Mouse (Mus musculus): ENCODE data around the gene Hid1.
A peak's percentile ranks its signal among the peaks of the same experiment; 100 is the strongest.

The Hid1 gene

DNA sequence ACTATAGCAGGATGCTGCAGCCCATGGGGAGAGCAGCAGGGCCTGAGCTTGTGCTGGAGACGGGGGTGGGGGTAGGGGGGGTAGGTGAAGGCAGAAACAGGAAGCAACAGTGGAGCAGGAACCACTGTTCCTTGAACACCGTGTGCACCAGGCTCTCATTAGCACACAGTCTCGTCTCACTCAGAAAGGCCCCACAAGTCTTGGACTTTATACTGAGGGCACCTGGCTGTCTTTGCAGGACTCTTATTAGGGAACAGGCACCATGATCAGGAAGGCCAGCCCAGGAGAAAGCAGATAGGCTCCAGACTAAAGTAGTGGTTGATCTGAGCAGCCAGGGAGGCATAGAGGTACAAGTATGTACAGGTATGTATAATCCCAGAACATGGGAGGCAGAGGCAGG is 30.2 kb downstream of the Hid1 start:
- no peak for DNase-seq (ENCODE audit: low read depth, low spot score)

DNA sequence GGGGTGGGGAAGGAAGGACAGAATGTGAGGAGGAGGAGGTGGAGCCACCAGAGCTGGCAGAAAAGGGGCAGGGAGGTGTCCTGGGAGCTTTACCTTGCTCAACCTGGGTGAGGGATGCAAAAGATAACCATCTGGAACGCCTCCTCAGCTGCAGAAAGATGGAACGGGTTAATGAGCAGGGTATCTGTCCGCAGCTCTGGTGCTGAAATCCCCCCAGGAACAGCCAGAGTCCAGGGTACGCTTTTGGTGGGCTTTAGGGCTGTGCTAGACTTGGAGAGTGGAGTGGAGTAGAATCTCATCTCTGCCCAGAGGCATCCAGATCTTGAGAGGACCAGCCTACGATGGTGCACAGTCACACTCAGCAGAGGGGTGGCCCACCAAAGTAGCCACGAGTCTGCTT is 31.4 kb downstream of the Hid1 start:
- no peak for DNase-seq (ENCODE audit: low read depth, low spot score)

DNA sequence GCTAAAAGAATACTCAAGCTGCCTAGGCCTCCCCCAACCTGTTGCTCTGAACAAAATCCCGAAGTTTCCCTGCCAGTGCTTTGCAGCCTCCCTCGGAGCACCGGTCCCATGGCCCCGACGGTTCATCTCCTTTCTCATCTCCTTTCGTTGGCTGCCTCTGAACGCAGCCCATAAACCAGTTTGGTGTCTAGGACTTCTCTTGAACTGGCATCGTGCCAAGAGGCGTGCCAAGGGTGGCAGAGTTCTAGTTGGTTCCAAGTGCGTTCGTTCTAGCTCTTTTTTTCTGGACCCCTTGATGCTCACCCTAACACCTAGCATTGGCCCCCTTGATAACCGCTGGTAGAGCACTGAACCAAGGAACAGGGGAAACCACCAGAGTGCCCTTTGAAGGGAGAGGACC is 32.3 kb downstream of the Hid1 start:
- no peak for DNase-seq (ENCODE audit: low read depth, low spot score)

DNA sequence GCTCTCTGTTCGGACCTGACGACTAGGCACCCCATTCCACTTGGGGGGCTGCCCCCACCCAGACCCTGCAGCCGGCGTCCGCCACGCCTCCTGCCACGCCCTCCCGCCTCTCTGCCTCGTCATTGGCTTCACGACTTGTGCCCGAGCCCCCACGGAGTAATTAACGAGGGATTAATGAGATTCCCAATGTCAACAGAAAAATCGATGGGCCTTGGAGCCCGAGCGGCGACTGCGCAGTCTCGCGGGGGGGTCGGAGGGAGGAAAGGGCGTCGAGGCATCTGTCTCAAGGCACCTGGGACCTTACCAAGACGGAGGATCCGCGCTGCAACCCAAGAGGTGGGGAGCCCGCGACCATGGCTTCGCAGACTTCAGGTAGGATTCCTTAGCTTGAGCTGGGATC is 33.0 kb downstream of the Hid1 start, which contains the start of gene Otop3:
Gene Otop3 (plus strand): TSS at position 201 of the 400 bp plus-strand sequence.
- no peak for DNase-seq (ENCODE audit: low read depth, low spot score)

DNA sequence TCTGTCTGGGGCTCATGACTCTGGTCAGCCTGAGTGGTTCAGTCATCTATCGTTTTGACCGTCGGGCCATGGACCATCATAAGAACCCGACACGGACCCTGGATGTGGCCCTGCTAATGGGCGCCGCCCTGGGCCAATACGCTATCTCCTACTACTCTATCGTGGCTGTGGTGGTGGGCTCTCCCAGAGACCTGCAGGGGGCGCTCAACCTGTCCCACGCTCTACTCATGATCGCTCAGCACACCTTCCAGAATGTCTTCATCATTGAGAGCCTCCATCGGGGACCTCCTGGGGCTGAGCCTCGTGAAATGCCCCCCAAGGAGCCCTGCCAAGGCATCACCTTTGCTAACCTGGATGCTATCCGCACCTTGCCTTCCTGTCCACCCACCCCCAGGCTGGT is 38.2 kb downstream of the Hid1 start:
- DNase-seq (ENCODE audit: low read depth, low spot score) = no peak

DNA sequence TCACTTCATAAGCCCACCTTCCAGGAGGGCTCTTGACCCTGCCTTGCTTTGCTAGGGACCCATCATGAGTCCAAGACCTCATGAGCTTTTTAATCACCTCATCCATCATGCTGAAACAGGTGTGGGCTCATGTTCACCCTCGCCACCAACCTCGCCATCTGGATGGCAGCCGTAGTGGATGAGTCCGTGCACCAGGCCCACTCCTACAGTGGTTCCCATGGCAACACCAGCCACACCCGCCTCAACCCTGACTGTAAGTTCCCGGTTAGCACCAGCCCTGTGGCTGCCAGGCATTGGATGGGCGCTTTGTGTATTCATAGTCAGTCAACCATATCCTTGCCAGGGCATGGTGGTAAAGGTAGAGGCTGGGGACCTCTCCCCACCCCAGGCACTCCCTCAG is 40.8 kb downstream of the Hid1 start:
- no peak for DNase-seq (ENCODE audit: low read depth, low spot score)

DNA sequence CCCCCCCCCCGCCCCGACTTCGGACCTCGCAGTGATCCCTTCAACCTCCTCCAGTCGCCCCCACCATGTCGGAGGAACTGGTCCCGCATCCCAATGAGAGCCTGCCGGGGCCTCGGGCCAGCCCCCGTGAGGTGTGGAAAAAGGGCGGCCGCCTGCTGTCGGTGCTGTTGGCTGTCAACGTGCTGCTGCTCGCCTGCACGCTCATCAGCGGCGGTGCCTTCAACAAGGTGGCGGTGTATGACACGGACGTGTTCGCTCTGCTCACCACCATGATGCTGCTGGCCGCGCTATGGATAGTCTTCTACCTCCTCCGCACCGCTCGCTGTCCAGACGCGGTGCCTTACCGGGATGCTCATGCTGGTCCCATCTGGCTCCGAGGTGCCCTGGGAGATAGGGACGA is 44.2 kb downstream of the Hid1 start:
- no peak for DNase-seq (ENCODE audit: low read depth, low spot score)

DNA sequence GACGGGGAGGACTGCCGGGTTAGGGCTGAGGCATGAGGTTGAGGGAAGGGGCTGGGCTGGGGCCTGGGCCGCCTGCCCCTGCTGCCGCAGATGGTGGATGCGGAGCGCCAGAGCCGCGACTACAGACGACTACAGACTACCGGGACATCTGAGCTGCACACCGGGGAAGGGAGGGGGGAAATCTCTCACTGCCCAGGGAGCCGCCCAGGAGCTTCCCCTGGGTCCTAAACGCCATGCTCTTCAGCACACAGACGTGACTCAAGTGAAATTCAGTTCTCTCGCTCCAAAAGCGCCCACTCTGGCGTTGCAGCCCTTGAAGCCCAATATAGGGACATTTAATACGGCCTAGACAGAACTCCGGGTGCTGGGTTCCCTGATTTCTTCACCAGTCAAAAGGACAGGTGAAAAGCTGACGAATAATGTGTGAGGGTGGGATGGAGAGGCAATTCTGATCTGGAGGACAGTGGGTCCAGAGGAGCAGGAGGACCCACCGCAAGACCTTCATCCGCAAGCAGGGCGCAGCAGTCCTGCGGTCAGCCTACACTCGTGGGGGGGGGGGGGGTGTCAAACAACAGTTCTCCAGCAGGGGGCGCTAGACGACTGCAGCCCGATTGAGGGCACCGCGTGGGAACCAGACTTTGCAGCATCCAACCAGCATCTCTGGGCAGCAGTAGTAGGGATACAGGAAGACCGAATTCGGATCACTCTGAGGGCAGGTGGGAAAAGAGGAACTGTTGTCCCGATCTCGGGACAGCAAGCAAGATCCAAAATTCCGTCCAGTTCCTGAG is 45.5 kb downstream of the Hid1 start, which contains the start of gene Ush1g:
Gene Ush1g (minus strand): TSS at position 136 of the 788 bp plus-strand sequence.
- DNase-seq (ENCODE audit: low read depth, low spot score) = peak; percentile 57

DNA sequence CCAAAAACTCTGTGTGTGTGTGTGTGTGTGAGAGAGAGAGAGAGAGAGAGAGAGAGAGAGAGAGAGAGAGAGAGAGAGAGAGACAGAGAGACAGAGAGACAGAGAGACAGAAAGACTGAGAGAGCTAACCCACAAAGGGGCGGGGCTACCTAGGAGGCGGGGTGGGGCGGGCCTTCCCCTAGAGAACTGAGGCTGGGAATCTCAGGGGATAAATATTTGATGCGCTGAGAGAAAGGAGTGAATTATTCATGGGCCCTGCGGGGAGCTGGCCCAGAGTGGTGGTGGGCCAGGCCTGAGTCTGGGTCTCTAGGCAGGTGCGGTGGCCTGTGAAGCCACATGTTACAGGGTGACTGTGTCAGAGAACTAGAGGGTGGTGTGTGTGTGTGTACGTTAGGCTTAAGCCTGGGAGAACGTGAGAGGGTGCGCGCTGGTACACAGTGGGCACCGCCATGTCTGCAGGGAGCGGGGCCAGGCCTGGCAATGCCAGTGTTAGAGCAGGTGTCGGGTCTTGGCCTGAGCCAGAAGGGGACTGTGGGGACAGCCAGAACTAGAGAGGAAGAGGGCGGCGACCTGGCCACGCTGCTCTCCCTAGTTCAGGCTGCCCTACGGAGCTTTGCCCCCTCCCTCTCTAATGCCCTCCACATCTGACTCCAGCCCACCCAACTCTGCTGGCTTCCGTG is 47.7 kb downstream of the Hid1 start:
- no peak for DNase-seq (ENCODE audit: low read depth, low spot score)

DNA sequence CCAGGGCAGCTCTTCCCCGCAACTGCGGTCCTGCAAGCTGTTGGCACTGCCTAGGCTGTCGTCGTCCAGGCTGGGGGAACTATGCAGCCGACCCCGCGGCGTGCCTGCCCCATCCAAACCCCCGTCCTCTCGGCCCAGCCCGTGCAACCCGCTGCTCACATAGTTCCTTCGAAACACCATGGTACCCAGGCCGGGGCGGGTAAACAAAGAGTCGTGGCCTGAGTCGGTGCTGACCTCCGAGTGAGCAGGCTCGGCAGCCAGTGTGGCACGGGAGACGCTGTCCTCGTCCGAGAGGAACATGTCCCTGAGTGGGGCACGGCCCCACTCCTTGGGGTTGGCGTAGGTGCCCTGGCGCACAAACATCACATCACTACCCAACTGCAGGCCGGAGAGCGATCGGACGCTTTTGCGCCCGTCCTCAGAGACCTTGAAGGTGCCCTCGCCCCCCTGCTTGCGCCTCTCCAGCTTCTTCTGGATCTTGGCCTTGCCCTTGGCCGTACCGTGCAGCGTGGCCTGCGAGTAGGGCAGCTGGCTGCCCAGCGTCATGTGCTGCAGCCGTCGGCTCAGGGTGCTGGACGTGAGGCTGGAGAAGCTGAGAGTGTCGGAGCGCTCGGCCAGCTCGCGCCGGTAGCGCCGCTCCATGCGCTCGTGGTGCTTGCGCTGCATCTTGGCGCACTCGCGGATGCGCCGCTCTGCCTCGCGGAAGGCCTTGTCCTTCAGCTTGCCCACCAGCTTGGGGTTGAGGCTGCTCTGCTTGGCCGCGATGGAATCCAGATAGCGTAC is 49.1 kb downstream of the Hid1 start:
- DNase-seq (ENCODE audit: low read depth, low spot score) = no peak

DNA sequence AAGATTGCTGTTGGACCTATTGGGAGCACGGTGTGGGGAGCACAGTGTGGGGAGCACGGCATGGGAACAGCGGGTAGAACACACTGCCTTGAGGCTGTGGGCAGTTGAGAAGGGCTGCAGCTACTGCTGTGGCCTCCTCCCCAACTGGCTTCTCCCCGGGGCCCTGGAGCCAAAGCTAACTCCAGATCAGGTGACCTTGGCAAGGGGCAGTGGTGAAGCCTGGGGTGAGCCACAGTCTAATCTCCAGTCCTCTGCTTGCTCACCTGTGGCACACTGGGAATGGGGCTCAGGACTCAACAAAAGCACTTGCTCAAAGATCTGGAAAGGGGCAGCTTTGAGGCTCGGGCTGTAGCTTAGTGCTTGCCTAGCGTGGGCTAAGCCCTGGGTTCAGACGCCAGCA is 50.4 kb downstream of the Hid1 start:
- DNase-seq (ENCODE audit: low read depth, low spot score) = no peak

DNA sequence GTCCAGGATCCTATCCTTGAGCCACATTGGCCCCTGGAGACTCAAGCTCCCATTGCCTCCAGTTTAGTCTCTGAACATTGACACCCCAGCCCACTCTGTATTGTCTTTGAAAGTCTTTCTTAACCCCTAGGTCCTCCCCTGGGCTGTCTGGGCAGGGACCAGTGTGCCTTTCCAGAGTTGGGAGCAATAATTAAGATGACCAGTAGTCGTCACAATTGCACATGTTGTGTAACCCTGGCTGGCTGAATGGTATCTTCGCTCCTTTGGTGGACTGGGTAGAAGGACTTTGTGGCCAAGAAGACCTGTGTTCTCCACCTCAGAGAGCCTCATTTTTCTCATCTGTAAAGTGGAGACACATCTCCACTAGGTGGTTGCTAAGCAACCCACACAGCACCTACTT is 53.3 kb downstream of the Hid1 start:
- DNase-seq (ENCODE audit: low read depth, low spot score) = no peak

DNA sequence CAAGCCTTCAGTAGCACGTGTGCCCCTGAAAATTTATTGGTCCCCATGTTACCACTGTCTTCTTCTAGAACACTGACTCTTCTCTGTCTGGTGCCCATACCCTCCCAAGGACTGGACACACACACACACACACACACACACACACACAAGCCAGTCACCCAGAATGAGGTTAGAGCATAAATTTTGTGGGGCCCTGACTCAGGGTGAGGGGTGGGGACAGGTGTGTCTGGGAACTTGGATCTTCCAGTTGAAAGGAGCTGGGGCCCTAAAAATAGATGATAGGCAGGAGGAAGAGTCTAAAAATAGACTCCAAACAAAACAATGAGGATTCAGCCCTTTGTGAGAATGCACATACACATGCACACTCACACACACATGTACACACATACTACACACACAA is 58.8 kb downstream of the Hid1 start:
- DNase-seq (ENCODE audit: low read depth, low spot score) = no peak

DNA sequence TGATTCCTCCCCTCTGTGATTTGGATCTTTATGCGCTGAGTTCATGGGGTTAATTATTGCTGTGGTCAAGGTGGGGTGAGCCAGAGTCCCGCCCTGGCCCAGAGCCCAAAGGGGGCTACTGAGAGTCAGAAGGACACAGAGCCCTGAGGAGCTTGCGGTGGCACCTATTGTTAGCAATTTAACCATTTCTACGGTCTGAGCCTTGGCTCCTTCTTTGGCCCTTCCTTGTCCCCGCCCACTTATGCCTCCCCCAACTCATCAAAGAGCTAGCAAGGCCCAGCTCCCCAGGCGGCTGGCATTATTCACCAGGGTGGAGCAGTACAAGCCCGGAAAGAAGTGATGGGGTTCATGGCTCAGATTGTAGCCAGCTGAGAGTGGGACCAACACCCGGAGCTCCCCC is 60.7 kb downstream of the Hid1 start, which contains the start of gene Otop2:
Gene Otop2 (plus strand): TSS at position 301 of the 400 bp plus-strand sequence.
- DNase-seq (ENCODE audit: low read depth, low spot score) = no peak

DNA sequence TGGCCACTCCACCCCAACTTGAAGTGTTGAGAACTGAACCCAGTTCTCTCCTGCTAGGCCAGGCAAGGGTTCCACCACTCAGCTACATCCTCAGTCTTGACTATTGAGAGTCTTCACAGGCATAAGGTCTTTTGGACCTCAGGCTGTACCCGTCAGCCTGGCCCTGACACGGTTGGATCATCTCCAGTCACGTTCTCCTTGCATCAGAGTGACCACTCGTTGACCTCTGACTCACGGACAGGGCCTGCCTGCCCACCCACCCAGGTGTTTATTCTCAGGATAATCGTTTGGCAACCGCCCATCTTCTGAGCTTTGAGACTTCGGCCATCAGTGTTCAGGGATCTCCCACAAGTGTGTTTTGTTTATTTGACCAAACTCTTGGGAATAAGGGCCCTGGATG is 64.4 kb downstream of the Hid1 start:
- no peak for DNase-seq (ENCODE audit: low read depth, low spot score)

DNA sequence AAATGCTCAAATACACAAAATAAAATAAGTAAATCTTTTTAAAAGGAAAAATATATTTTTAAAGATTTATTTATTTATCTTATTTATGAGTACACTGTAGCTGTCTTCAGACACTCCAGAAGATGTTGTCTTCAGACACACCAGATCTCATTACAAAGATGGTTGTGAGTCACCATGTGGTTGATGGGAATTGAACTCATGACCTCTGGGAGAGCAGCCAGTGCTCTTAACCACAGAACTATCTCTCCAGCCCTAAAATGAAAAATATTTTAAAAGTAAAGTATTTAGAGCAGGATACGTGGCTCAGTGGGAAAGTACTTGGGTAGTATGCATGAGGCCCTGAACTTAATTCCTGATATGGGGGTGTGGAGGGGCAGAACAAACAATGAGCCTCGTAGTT is 66.2 kb downstream of the Hid1 start:
- no peak for DNase-seq (ENCODE audit: low read depth, low spot score)

DNA sequence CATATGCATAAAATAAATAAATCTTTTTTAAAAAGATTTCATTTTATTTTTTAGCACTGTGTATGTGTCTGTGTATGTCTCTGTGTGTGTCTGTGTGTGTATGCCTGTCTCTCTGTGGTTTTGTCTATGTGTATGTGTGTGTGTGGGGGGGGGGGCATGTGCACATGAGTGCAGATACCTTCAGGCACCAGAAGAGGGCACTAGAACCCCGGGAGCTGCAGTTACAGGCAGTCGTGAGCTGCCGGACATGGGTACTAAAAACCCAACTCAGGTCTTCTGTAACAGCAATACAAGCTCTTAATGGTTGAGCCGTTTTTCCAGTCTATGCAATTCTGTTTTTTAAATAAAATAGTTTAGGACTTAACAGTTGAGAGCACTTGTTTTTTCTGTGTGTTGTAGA is 66.8 kb downstream of the Hid1 start:
- no peak for DNase-seq (ENCODE audit: low read depth, low spot score)

DNA sequence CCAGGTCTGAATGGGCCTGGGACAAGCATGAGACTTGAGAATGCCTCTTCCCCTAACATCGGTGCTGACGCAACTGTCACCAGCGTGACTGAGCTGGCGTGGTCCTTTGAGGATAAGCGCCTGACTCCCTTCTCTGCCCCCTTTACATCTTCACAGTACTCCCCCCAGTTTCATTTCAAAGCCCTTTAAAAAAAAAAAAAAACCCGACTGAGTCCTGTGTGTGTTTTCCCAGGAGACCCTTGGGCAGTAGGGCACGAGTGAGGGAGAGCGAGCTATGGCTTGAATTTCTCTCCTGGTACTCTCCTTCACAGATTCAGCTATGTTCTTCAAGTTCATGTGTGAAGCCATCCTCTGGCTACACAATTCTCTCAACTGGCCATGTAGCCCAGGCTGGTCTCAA is 69.4 kb downstream of the Hid1 start:
- no peak for DNase-seq (ENCODE audit: low read depth, low spot score)
